Mouse (Mus musculus) cerebellum, adult 8-10 months (tissue): Measurements from ENCODE around the gene Npdc1.
"Not testable (repeated sequence)": the region's sequence is repeated elsewhere in the genome, so short reads cannot be mapped to it uniquely, and the experiment has no call there.

Experiments
- DNase-seq: peaks from one replicate; pipeline ENCODE4 v3.0.0; 2022

The Npdc1 gene

DNA sequence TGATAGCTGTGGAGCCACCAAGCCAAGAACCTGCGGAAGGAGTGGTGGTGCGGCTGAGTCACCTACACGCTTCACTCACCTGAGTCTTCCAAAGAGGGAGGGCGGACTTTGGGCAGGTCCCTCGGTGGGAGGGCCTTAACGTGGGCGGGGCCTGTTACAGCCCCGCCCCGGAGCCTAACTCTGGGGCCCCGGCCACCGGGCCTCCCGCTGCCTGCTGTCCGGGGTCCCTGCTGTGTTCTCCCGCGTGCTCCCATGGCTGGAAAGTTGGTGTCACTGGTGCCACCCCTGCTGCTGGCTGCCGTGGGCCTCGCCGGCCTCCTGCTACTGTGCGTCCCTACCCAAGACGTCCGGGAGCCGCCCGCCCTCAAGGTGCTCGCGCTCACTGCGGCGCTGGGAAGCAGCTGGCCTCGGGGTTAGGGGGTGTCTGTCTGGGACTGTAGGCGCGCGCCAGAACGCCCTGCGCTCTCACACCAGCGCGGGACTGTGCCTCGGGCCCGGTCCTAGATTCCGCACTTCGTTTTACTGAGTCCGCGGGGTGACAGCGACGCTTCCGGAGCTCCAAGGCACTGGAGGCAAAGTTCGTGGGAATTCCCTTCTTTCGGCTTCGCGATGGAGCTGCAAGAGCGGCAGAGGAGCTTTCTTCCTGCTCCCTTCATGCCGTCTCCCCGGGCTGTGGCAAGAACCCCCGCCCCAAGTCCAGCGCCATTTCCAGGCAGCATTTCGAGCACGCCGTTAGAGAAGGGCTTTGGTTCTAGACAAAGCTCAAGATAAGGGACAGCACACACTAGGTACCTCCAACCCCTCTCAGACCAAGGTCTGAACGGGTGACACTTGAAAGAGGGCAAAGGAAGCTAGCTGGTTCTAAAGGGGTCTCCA, 3.2 kb upstream of the Npdc1 start, which contains the start of gene Entpd2:
TSS of gene Entpd2 (plus strand) at position 154 of the 876 bp plus-strand sequence.
- no peak for DNase-seq

GRCm38 (mm10) chr2:25396597-25396983, 2.6 kb upstream of the Npdc1 start:
- peak; percentile 76 for DNase-seq

- no peak for DNase-seq
These were observed 2.1 kb upstream of the Npdc1 start for GRCm38 (mm10) chr2:25397010-25397409.

GRCm38 (mm10) chr2:25398065-25398464, 1.1 kb upstream of the Npdc1 start:
- no peak for DNase-seq

DNA sequence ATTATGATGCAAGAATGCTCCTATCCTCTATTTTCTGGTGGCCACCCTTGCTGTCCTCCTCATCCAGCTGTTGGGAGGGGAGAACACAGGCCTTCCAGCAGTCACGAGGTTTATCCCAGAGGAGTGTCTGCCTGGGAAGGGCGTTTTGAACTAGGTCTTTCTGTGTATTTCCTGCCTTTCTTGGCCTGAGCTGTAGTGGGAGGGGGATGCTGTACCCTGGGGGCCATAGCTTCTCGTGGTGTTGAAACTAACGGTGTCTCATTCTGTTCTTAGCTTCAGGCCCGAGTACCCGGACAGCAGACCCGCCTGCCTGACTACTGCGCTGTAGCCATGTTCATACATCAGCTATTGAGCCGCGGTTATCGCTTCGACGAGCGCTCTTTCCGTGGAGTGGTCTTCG, 1.1 kb downstream of the Npdc1 start:
- no peak for DNase-seq

GRCm38 (mm10) chr2:25400764-25401163, 1.6 kb downstream of the Npdc1 start:
- DNase-seq: peak; percentile 71

DNA sequence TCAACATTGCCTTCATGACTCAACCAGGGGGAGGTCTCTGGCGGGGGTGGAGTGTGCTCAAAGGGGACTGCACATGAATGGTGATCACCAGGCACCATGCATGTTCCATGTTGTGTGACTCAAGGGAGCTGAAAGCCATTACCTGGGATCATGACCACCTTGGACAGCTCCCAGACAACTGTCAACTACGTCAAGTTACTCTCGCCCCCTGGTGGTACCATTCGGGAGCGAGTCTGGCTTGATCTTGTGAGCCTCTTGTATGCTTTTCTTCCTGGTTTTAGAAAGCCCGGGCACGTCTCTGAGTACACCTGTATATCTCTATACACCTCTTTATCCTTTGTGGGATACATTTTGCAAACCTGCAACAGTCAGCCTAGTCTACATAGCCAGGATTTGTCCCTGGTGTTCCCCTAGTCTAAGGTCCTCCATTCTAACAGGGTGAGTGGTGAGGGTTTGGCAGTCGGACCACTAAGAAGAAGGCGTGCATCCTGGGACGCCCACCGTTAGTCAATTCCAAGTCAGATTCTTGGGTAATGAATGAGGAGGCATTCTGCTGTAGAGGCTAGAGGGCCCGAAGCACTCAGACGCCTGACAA, 3.3 kb downstream of the Npdc1 start:
- peak; percentile 75 for DNase-seq

DNA sequence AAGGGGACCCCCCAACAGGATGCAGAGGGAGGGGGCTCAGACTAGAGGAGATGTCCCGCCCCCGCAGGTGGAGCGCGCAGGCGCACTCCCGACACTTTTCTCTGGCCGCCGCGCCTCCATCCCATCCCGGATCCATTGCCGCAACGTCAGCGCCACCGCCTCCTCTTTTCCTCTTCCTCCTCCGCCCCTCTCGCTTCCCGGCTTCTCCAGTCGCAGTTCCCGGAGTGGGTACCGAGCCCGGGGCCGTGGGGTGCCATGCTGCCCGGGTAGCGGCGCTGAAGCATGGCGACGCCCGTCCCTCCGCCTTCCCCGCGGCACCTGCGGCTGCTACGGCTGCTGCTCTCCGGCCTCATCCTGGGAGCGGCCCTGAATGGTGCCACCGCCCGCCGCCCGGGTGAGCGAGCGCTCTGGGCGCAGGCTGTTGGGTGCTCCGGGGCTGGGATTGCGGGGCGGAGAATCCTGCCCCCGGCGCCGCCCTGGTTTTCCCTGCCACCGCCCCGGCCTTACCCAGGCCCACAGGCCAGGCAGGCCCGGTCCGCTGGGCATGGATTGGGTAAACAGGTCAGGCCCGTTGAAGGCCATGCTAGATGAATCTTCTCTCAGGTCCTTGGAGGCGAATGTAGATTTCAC, 3.9 kb downstream of the Npdc1 start:
- peak; percentile 91 for DNase-seq

- DNase-seq: peak; percentile 16
These were observed 4.8 kb downstream of the Npdc1 start for GRCm38 (mm10) chr2:25403994-25404393.

- DNase-seq: no peak
These were observed 9.8 kb downstream of the Npdc1 start for GRCm38 (mm10) chr2:25408908-25409307.

DNA sequence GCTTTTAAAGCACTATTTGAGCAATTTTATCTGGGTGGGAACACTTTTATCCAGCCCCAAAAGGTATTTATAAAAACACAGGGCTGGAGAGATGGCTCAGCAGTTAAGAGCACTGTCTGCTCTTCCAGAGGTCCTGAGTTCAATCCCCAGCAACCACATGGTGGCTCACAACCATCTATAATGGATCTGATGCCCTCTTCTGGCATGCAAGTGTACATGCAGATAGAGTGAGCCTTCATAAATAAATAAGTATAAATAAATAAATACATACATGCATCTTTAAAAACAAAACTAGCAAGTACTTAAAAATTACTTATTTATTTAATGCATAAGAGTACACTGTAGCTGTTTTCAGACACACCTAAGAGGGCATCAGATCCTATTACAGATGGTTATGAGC, 14.3 kb downstream of the Npdc1 start:
- DNase-seq: not testable (repeated sequence)

GRCm38 (mm10) chr2:25417426-25417825, 18.3 kb downstream of the Npdc1 start:
- peak; percentile 8 for DNase-seq

- DNase-seq: peak; percentile 61
These were observed 22.7 kb downstream of the Npdc1 start for GRCm38 (mm10) chr2:25421896-25422295.

- DNase-seq: no peak
These were observed 23.6 kb downstream of the Npdc1 start, which contains the start of gene Fut7 for GRCm38 (mm10) chr2:25422587-25423410. Fut7 (plus strand) TSS chr2:25423267.

- DNase-seq: no peak
These were observed 24.5 kb downstream of the Npdc1 start for GRCm38 (mm10) chr2:25423626-25424025.

GRCm38 (mm10) chr2:25425481-25425880, 26.3 kb downstream of the Npdc1 start:
- peak; percentile 54 for DNase-seq

GRCm38 (mm10) chr2:25426721-25427191, 27.6 kb downstream of the Npdc1 start:
- DNase-seq: peak; percentile 80

DNA sequence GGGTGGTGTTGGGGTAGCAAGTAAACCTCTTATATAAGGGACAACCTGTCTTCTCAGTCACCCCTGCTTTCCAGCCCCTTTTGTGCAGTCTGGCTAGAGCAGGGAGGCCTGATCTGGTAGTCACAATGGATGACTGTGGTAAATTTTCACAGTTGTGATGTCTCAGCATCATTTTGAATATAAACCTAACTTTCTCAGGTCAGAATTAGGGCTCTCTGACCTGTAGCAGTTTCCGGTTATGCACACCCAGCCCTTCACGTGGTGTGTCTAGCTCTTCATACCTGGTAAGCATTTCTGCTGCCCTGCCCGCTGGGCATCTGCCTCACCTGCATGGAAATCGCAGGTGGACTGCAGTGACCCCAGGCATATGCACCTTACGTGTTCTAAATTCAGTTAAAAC, 28.1 kb downstream of the Npdc1 start:
- DNase-seq: no peak

GRCm38 (mm10) chr2:25428442-25429236, 29.5 kb downstream of the Npdc1 start, which contains the start of gene Abca2:
Abca2 (plus strand) TSS chr2:25428703.
- DNase-seq: peak; percentile 96

GRCm38 (mm10) chr2:25429435-25430180, 30.5 kb downstream of the Npdc1 start:
- peak; percentile 77 for DNase-seq
